Mouse (Mus musculus): ENCODE measurements at regions not wholly inside any gene's neighbourhood (a gene's known extent, or its start where the extent isn't known, plus 50 kb on each side); places are given as distances from the start of the nearest gene placed in this dataset.

DNA sequence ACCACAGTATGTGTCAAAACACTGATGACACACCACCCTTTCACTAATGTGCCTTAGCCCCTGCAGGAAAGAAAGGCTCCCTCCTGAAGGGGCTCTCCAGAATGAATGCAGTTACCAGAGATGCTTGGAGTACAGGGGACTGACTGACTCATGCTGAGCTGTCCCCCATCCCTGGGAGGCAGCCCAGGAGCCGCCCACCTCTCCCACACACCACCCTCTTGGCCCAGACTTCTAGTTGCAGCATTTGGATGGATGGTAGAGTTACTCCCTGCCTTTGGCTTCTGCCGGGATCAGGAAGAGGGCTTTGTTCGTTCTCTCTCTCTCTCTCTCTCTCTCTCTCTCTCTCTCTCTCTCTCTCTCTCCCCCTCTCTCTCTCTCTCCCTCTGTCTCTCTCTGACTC, 53.4 kb upstream of the Jun start:
- DNase-seq (ENCODE audit: low spot score in 2 of 2), result peak; percentile 24 to 76
- intact Hi-C loops (cut with DNase I), result loop anchor here (2.0 kb wide), 1 partner anchor 55 kb away; no protein-coding TSS in a partner anchor

DNA sequence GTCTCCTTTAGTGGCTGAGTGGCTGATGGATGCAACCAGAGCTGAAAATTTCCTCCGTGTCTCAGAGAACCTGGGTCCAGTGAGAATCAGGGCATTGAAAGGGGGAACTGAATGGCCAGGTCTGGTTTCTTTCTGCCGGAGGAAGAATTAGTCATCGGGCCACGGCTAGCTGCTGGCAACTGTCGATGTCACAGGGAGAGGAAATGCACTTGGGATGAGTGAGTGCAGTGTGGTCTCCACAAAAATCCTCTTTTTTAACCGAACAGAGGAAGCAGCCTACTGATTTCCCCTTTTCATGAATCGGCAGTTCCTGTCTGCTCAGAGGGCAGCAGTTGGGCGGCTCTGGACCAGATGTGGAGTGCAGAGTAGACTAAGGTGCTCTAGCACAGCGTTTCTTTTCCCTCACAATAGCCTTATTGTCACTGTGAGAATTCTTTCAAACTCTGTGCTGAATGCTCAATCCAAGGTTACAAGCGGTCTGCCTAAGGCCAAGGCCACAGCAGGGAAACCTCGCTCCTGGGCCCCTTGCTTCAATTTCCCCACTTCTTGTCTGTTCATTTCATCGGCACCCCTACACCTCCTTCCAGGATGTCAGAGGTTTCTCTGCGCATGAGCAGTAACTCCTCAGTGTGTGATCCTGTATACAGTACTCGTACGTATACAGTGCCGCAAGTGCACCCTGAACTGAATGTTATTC, 54.1 kb upstream of the Jun start:
- DNase-seq (ENCODE audit: low spot score in 2 of 2), result peak in 1 of 2 experiments; percentile 48
- intact Hi-C loops (cut with DNase I), result loop anchor here (2.0 kb wide), 1 partner anchor 55 kb away; no protein-coding TSS in a partner anchor

- intact Hi-C loops (cut with DNase I), result no loop called here
- DNase-seq (ENCODE audit: low spot score in 2 of 2), result no peak
Observed at GRCm38 (mm10) chr4:95106881-95107665, 55.1 kb upstream of the Jun start.

DNA sequence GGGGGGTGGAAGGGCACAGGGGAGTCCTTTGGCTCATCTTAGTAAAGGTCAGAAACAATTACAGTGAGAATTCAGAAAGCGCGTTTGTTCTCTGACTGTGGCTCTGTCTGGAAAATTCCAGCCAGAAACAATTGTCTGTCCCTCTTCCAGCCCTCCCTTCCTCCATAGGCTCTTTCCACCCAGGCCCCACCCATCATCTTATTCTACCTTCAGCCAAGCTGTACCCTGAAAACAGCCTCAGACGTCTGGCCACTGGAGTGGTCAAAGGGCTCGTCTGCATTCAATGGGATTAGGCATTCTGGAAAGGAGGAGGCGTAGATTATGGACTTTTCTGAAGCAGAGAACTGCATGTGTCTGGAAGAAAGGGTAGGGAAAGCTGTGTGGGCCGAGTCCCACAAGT, 56.8 kb upstream of the Jun start:
- DNase-seq (ENCODE audit: low spot score in 2 of 2), result no peak
- intact Hi-C loops (cut with DNase I), result no loop called here

- DNase-seq (ENCODE audit: low spot score in 2 of 2), result no peak
- intact Hi-C loops (cut with DNase I), result no loop called here
Observed at GRCm38 (mm10) chr4:95110828-95111227, 58.8 kb upstream of the Jun start.

GRCm38 (mm10) chr4:95117158-95117681, 65.2 kb upstream of the Jun start:
- DNase-seq (ENCODE audit: low spot score in 2 of 2), result no peak
- intact Hi-C loops (cut with DNase I), result no loop called here

DNA sequence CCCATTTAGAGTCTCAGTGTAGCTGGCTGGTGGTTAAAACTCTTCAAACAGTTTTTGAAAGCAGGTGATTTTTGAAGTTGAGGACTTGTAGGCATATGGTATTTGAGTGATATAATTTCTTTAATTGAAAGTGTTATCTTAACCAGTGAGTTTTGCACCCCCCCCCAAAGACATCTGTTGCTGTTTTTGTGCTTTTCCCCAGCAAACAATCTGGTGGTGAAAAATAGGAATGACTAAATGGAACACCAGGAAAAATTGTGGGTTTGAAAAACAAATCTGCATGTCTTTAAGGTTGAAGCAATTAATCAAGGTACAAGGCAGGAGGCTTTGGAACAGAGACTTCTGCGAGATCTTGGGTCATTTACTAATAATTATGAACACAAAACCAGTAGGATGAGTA, 68.9 kb upstream of the Jun start:
- DNase-seq (ENCODE audit: low spot score in 2 of 2), result peak in 1 of 2 experiments; percentile 12
- intact Hi-C loops (cut with DNase I), result no loop called here

GRCm38 (mm10) chr4:95125346-95125745, 73.3 kb upstream of the Jun start:
- no peak for DNase-seq (ENCODE audit: low spot score in 2 of 2)
- intact Hi-C loops (cut with DNase I), result no loop called here

GRCm38 (mm10) chr4:95127970-95128369, 75.9 kb upstream of the Jun start:
- intact Hi-C loops (cut with DNase I), result no loop called here
- DNase-seq (ENCODE audit: low spot score in 2 of 2), result no peak

DNA sequence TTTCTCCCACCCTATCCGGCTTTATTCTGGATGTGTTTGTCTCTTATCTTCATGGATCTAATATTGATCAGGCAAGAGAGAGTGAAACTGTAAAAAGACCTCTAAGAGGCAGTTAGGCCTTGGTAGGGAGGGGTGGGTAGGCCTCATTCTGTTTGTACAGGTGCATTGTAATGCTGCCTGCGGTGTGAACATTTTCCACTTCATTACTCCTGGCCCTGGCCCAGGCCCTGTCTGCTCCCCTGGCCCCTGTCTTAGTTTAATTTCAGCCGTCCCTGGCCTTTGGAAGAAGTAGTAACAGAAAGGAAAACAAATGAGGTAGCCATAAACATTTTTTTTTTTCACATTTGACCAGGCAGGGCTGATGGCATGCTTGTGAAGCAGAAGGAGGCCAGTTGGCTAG, 81.8 kb upstream of the Jun start:
- DNase-seq (ENCODE audit: low spot score in 2 of 2), result no peak
- intact Hi-C loops (cut with DNase I), result no loop called here

DNA sequence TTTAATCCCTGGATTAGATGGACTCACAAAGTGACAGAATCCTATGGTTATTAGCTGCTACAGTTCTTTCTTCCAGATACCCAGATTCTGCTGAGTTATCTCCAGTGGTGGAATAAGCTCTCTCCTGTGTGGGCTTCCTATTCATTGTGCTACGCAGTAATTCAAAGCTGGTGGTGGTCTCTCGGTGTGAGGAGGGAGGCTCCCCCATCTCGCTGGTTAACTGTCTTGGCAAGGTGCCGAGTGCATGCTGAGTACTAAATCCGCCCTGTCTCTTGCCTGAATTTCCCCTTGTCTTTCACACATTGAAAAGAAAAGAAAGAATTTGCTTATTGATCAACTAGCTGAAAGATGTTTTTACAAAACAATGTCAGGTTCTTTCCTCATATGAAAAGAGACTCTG, 82.6 kb upstream of the Jun start:
- intact Hi-C loops (cut with DNase I), result no loop called here
- no peak for DNase-seq (ENCODE audit: low spot score in 2 of 2)

DNA sequence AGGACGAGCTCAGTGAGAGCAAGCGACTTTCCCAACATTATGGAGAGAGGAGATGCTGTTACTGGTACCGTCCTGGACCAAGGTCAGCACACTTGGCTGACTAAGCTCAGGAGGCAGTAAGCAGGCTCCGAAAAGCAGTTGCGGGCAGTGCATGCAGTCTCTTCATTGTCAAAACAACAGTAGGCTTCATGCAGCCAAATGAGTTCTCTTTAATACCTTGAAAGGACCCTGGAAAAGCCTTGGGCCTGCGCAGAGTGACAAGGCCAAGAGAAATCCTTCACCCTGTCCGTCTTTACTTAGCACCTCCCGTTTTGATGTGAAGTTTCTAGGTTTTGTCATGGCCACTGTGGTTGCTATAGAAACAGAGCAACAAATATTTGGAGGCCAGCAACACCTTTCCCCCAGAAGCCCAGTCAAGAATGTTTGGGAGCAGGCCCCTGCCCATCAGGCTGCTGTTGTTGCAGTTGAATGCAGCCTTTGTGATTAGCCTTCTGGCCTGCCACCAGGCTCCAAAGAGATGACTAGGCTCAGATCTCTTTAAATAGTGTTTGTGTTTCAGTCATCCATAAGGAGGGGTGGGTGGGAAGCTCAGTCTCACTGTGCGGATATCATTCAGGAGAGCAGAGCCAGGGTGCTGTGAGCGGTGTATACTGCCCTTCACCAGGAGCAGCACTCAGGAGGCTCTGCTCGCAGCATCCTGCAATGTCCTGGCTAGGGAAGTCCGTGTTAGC, 85.6 kb upstream of the Jun start:
- DNase-seq (ENCODE audit: low spot score in 2 of 2), result peak; percentile 29 to 30
- intact Hi-C loops (cut with DNase I), result no loop called here

- DNase-seq (ENCODE audit: low spot score in 2 of 2), result no peak
- intact Hi-C loops (cut with DNase I), result no loop called here
Observed at GRCm38 (mm10) chr4:95138676-95139075, 86.7 kb upstream of the Jun start.

DNA sequence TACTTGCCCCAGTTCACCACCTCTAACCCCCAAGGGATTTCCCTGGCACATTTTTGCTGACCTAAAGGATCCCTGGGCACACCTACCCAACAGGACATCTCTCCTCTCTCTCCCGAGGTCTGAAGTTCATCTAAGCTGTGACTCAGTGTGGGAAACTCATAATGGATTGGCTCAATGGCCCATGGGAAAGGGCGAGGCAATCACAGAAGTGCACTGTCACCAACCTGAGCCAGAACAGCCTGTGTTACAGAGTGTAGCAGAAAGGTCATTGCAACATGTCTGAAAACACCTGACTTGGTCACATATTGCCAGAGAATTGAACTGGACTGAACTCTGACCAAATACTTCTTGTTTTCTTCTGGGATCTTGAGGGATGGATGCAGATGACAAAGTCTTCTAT, 89.2 kb upstream of the Jun start:
- intact Hi-C loops (cut with DNase I), result no loop called here

DNA sequence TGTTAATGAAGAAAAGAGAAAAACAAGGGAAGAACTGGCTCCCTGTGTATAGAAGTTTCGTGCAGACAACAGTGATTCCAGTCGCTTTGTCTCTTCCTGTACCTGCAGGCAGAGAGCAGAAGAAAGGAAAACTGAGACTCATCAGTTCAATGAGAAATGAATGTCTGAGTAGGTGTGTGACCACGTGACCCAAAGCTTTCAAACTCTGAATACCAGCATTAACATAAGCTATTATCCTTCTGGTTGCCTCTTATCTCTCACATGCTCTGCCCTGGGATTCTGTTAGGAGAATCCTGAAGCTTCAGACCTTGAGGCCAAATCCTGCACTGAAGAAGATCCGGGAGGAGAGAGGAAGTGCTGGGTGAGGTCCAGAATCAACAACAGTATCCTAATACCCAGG, 91.1 kb upstream of the Jun start:
- intact Hi-C loops (cut with DNase I), result no loop called here
- DNase-seq (ENCODE audit: low spot score in 2 of 2), result no peak

More for the DNA sequence above, 89.2 kb upstream of the Jun start:
- DNase-seq (ENCODE audit: low spot score in 2 of 2), result no peak

GRCm38 (mm10) chr4:95143668-95144067, 91.6 kb upstream of the Jun start:
- DNase-seq (ENCODE audit: low spot score in 2 of 2), result no peak
- intact Hi-C loops (cut with DNase I), result no loop called here

DNA sequence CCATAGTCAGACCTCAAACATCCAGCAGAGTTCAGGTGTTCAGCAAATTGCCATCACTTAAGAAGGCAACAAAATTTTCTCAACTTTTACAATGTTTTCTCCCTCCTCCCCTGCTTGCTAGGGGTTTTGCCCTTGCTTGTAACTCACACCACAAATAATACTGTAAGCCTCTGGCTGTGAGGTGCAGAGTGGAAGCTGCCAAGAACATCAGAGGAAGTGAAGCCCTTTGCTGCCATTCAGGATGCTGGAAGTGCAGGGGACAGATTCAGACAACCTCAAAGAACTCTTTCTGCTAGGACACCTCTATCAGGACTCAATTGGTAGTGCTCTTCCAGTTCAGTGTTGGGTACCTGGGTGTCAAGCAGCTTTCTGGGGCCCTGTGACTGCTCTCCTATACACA, 92.4 kb upstream of the Jun start:
- intact Hi-C loops (cut with DNase I), result no loop called here

GRCm38 (mm10) chr4:95146268-95146667, 94.2 kb upstream of the Jun start:
- intact Hi-C loops (cut with DNase I), result no loop called here
- no peak for DNase-seq (ENCODE audit: low spot score in 2 of 2)

More for the DNA sequence above, 92.4 kb upstream of the Jun start:
- no peak for DNase-seq (ENCODE audit: low spot score in 2 of 2)

DNA sequence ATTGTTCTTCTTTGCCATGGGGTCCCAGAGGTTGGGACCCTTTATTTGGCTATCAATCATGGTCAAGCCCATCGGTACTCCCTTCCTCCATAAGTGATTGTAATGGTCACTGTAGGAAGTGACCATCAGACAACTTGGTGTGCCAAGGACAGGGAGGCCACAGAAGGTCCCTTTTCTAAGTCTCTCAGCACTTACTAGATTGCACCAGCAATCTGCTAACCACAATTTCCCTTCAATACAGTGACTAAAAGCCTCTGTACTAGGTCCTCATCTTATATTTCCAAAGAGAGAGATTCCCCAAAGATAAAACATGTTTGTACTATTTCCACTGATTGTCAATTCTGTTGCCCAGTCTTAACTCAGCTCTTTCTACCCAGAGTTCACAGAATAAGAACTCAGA, 96.6 kb upstream of the Jun start:
- no peak for DNase-seq (ENCODE audit: low spot score in 2 of 2)
- intact Hi-C loops (cut with DNase I), result no loop called here

- DNase-seq (ENCODE audit: low spot score in 2 of 2), result no peak
- intact Hi-C loops (cut with DNase I), result no loop called here
Observed at GRCm38 (mm10) chr4:95151678-95152077, 99.7 kb upstream of the Jun start.

Data from left cerebral cortex, postnatal 25 days (tissue).